Mouse (Mus musculus) intestine, embryonic 15.5 days (tissue): Measurements from ENCODE around the gene Phb. TPM values are rescaled to one million over a fixed set of nuclear protein-coding genes. Genes with fewer than 3 reads are reported as not detected.
A peak's percentile ranks its signal among the peaks of the same experiment; 100 is the strongest.

ENCODE experiments used
- ATAC-seq: fragments of 200-750 bp; cut with Nextera tagmentation; 2 replicates; pipeline ENCODE4 v1.8.0; 2017; ENCODE audit warnings: moderate TSS enrichment, moderate library complexity
- H3K27ac ChIP-seq: fragments of 300-500 bp; sonication (generic); 2 replicates; pipeline ENCODE4 v1.5.1; 2015; ENCODE audit warnings: mild to moderate bottlenecking, inconsistent platforms
- H3K27me3 ChIP-seq: fragments of 300-500 bp; sonication (generic); replicated peaks from 2 replicates; pipeline ENCODE4 v1.6.1; 2015; ENCODE audit warnings: inconsistent platforms
- H3K36me3 ChIP-seq: fragments of 300-500 bp; sonication (generic); 2 replicates; pipeline ENCODE4 v1.6.1; 2015; ENCODE audit warnings: inconsistent platforms
- H3K4me1 ChIP-seq: fragments of 300-500 bp; sonication (generic); replicated peaks from 2 replicates; pipeline ENCODE4 v1.6.1; 2015; ENCODE audit warnings: inconsistent platforms
- H3K4me2 ChIP-seq: fragments of 300-500 bp; sonication (generic); replicated peaks from 2 replicates; pipeline ENCODE4 v1.6.1; 2015; ENCODE audit warnings: mild to moderate bottlenecking, inconsistent platforms
- H3K4me3 ChIP-seq: fragments of 300-500 bp; sonication (generic); replicated peaks from 2 replicates; pipeline ENCODE4 v1.5.1; 2015; ENCODE audit warnings: inconsistent platforms
- H3K9ac ChIP-seq: fragments of 300-500 bp; sonication (generic); 2 replicates; pipeline ENCODE4 v1.6.1; 2015; ENCODE audit warnings: inconsistent platforms
- H3K9me3 ChIP-seq: fragments of 300-500 bp; sonication (generic); 2 replicates; pipeline ENCODE4 v1.6.1; 2016; ENCODE audit warnings: inconsistent platforms
- WGBS: fragments of 180-500 bp; shearing (Covaris S2); methylation state at CpG from one replicate; pipeline ENCODE4 v1.1.7; 2015; 5-methylcytosine and 5-hydroxymethylcytosine counted together
- polyA plus RNA-seq: library from polyadenylated mRNA; unstranded; fragments of >200 nt; fragmentation: Nextera tagmentation; extraction: Ambion mirVana; gene quantifications from 2 replicates; pipeline ENCODE4 v1.2.1, GENCODE M21; 2015

The Phb gene
- polyA plus RNA-seq, result 305 and 328 TPM in 2 replicates

GRCm38 (mm10) chr11:95666529-95667149 is at the start of gene Phb:
Gene Phb, plus strand, starts transcription at chr11:95666957.
- peaks cover 6% of the 10 kb centered on the region; the same call in 1 of the 2 replicates for H3K36me3 ChIP-seq
- peak; percentile 97 for ATAC-seq
- peak within 1 kb of the TSS; percentile 61 for H3K9ac ChIP-seq
- H3K27ac ChIP-seq, result peak within 1 kb of the TSS; percentile 54
- 1% methylated on average over 25 of the region's 25 CpGs for WGBS
- H3K4me1 ChIP-seq, result peaks cover 5% of the 10 kb centered on the region
- H3K27me3 ChIP-seq, result no peaks in the 10 kb centered on the region
- H3K4me2 ChIP-seq, result peak within 1 kb of the TSS; percentile 78
- H3K9me3 ChIP-seq, result no peaks in the 10 kb centered on the region
- H3K4me3 ChIP-seq, result peak within 1 kb of the TSS; percentile 66

DNA sequence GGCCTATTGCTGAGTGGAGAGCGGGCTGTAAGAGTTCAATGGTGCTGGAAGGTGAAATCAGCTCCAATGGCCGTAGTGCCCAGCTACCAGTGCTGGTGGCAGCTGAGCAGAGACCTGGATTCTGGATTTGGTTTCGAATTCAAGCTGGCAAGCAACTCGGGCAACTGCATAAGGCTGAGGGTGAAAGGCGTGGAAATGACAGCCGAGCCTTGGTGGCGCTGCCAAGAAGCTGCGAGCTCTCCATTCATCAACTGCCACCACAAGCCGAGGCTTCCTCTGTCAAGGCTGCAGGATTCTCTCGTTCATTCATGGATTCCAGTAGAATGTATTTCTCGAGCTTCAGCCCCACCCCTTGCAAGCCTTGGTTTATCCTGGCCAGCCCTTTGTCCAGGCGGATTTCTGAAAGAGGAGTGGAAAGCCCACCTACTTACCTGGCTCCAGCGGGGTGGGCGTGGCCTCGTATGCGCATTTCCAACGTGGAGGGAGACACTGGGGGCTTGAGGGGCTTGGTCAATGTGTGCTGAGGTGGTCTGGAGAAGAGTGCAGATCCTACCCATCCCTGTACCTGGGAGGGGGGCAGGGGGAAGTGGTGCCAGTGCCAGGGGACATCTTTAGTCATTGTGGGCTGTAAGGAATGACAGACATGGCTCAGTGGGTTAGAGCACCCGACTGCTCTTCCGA is 48.8 kb upstream of the Phb start:
- Histone ChIP-seq H3K4me3 (no peak overlapping the region), H3K9ac (no peak overlapping the region), H3K27ac (no peak overlapping the region), H3K36me3 (no peaks in the 10 kb centered on the region), H3K27me3 (peaks cover 3% of the 10 kb centered on the region; the same call in 1 of the 2 replicates), H3K4me2 (no peak overlapping the region), H3K4me1 (peaks cover 17% of the 10 kb centered on the region), H3K9me3 (no peaks in the 10 kb centered on the region)
- no peak for ATAC-seq
- 54% methylated on average over 19 of the region's 19 CpGs for WGBS

DNA sequence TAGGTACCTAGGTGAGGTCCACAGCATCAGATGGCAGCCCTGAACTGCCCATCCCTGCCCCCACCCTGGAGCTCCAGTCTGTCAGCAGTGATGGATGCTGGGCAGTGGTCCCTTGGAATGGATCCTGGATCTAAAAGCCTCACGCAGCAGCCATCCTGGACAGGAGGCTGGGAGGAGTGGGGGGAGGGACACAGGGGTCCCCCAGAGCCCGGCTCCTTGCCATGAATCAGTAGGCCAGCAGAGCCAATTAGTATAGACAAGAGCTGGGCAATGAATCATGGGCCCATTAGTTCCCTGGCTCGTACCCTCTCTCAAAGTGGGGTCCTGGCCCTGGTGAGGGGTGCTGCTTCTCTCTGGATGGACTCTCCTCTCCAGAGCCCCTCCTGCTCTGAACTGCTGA is 47.7 kb upstream of the Phb start:
- Histone ChIP-seq H3K9ac (no peak overlapping the region), H3K4me1 (peaks cover 18% of the 10 kb centered on the region), H3K27me3 (peaks cover 3% of the 10 kb centered on the region; the same call in 1 of the 2 replicates), H3K4me3 (no peak overlapping the region), H3K9me3 (no peaks in the 10 kb centered on the region), H3K36me3 (no peaks in the 10 kb centered on the region), H3K27ac (no peak overlapping the region), H3K4me2 (no peak overlapping the region)
- no peak for ATAC-seq
- 58% methylated on average over 3 of the region's 3 CpGs for WGBS

DNA sequence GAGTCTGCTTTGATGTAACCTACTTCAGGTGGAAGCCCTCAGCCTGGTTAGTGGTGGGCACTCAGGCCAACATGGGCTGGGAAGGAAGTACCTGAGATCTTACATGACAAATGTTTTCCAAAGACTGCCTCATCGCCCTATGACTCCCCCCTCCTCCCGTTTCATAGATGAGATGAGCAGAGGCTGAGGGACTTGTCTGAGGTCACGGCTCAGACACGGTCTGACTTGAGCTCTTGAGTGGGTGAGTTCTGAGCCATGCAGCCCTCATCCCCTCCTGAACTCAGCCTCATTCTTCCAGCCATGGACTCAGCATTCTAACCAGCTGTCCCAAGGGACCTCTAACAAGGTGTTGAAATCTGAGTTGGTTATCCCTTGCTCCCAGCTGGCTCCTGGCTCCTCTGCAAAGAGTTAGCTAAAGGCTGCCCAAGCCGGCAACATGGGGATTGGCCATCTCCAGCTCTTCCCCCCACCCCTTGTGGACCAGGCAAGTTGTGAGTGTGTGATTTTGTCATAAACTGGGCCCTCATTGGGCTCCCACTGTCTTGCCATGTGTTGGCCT is 46.8 kb upstream of the Phb start:
- ATAC-seq, result no peak
- no peak overlapping the region for H3K4me2 ChIP-seq
- H3K27ac ChIP-seq, result no peak overlapping the region
- WGBS, result 81% methylated on average over 5 of the region's 5 CpGs
- H3K27me3 ChIP-seq, result peaks cover 3% of the 10 kb centered on the region; the same call in 1 of the 2 replicates
- H3K4me3 ChIP-seq, result no peak overlapping the region
- H3K36me3 ChIP-seq, result no peaks in the 10 kb centered on the region
- H3K9ac ChIP-seq, result no peak overlapping the region
- H3K4me1 ChIP-seq, result peaks cover 18% of the 10 kb centered on the region
- H3K9me3 ChIP-seq, result no peaks in the 10 kb centered on the region

DNA sequence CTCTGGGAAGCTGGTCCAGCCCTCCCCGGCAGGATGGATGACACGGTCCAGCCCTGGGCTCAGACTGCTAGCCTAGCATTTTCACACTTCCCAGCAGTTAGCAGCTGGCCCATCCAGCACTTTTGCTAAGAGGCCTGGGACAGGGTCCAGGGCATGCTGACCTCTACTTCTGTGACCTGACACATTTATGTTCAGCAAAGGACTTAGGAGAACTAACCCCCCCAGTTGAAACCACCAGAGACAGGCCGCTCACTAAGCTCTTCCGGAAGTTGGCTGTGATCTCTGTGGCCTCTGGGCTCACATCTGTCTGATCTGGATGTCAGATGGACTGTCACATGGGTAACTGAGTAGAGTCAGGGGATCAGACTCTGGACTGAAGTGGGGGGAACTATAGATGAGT is 45.7 kb upstream of the Phb start:
- Histone ChIP-seq H3K27ac (peak overlapping the region; percentile 25; the same call in 1 of the 2 replicates), H3K4me3 (no peak overlapping the region), H3K9me3 (no peaks in the 10 kb centered on the region), H3K36me3 (no peaks in the 10 kb centered on the region), H3K4me1 (peaks cover 18% of the 10 kb centered on the region), H3K4me2 (no peak overlapping the region), H3K9ac (no peak overlapping the region), H3K27me3 (peaks cover 3% of the 10 kb centered on the region; the same call in 1 of the 2 replicates)
- WGBS, result 42% methylated on average over 4 of the region's 4 CpGs
- 0 out of 2 replicates have a peak, but pooled peaks have one; percentile 23 for ATAC-seq

DNA sequence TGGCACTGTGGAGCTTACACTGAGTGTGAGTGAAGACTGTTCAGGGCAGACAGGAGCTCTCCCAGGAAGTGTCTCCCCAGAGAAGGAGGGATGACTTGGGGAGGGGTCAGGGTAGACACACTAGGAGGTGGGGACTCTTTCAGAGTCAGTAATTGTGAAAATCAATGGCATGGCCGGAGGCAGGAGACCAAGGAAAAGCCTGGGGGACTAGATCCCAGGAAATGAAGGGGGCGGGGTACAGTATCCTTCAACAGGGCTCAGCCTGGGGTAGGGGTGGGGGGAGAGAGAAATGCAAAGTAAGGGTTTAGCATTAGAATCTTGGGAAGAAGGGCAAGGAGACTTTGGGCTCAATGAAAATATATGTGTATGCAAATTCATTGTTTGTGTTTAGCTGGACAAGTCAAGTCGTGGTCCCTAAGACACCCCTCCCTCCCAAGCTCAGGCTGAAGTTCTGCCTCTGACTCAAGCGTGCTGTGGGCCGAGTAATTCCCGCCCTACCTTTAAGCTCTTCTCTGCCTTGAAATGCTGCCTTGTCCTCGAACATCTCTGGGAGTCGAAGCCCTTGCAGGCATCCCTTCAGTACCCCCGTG is 45.1 kb upstream of the Phb start:
- WGBS, result 42% methylated on average over 9 of the region's 9 CpGs
- Histone ChIP-seq H3K4me1 (peaks cover 21% of the 10 kb centered on the region), H3K36me3 (no peaks in the 10 kb centered on the region), H3K4me3 (no peak overlapping the region), H3K27ac (peak overlapping the region; percentile 25; the same call in 1 of the 2 replicates), H3K4me2 (no peak overlapping the region), H3K9me3 (no peaks in the 10 kb centered on the region), H3K27me3 (peaks cover 3% of the 10 kb centered on the region; the same call in 1 of the 2 replicates), H3K9ac (no peak overlapping the region)
- ATAC-seq, result no peak

DNA sequence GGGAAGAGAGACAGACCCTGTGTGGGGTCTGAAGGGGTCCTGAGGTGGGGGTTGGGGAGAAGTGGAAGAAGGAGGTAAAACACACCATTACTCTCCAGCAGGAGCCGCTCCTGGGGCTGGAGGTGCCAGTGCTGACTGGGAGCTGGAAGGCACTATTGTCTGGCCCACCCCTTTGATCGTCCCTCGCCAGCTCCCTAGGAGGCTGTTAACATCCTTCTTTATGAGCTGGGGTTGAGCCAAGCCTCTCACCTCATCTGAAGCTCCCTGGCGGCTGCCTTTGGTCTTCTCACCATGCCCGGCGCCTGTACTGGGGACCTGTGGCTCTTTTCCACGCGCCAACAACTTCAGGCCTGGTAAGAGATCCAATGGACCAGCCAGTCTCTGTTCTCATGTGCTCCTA is 44.3 kb upstream of the Phb start:
- Histone ChIP-seq H3K9ac (no peak overlapping the region), H3K4me2 (no peak overlapping the region; the same call in 1 of the 2 replicates), H3K9me3 (no peaks in the 10 kb centered on the region), H3K4me3 (no peak overlapping the region), H3K36me3 (no peaks in the 10 kb centered on the region), H3K4me1 (peaks cover 22% of the 10 kb centered on the region), H3K27ac (peak overlapping the region; percentile 9; the same call in 1 of the 2 replicates), H3K27me3 (peaks cover 3% of the 10 kb centered on the region; the same call in 1 of the 2 replicates)
- no peak for ATAC-seq
- 47% methylated on average over 8 of the region's 8 CpGs for WGBS

- H3K36me3 ChIP-seq, result no peaks in the 10 kb centered on the region
- H3K27ac ChIP-seq, result 0 out of 2 replicates have a peak overlapping the region, but pooled peaks have one; percentile 36
- H3K4me2 ChIP-seq, result no peak overlapping the region
- 88% methylated on average over 6 of the region's 6 CpGs for WGBS
- H3K9ac ChIP-seq, result no peak overlapping the region
- no peaks in the 10 kb centered on the region for H3K9me3 ChIP-seq
- no peak overlapping the region for H3K4me3 ChIP-seq
- H3K27me3 ChIP-seq, result no peaks in the 10 kb centered on the region
- ATAC-seq, result no peak
- peaks cover 22% of the 10 kb centered on the region for H3K4me1 ChIP-seq
Measured at GRCm38 (mm10) chr11:95630558-95630957, 36.2 kb upstream of the Phb start.

GRCm38 (mm10) chr11:95631301-95631700 is 35.5 kb upstream of the Phb start:
- H3K4me2 ChIP-seq, result 0 out of 2 replicates have a peak overlapping the region, but pooled peaks have one; percentile 3
- no peak overlapping the region for H3K9ac ChIP-seq
- H3K27ac ChIP-seq, result peak overlapping the region; percentile 36; the same call in 1 of the 2 replicates
- ATAC-seq, result peak; percentile 58
- no peak overlapping the region for H3K4me3 ChIP-seq
- WGBS, result 30% methylated on average over 4 of the region's 4 CpGs
- H3K36me3 ChIP-seq, result no peaks in the 10 kb centered on the region
- no peaks in the 10 kb centered on the region for H3K9me3 ChIP-seq
- peaks cover 22% of the 10 kb centered on the region for H3K4me1 ChIP-seq
- no peaks in the 10 kb centered on the region for H3K27me3 ChIP-seq

- H3K4me3 ChIP-seq, result no peak overlapping the region
- no peak overlapping the region for H3K9ac ChIP-seq
- H3K27ac ChIP-seq, result peak overlapping the region; percentile 51; the same call in 1 of the 2 replicates
- no peaks in the 10 kb centered on the region for H3K27me3 ChIP-seq
- ATAC-seq, result 0 out of 2 replicates have a peak, but pooled peaks have one; percentile 16
- H3K4me2 ChIP-seq, result no peak overlapping the region
- H3K36me3 ChIP-seq, result no peaks in the 10 kb centered on the region
- whole genome bisulfite sequencing, result 73% methylated on average over 6 of the region's 6 CpGs
- H3K9me3 ChIP-seq, result no peaks in the 10 kb centered on the region
- H3K4me1 ChIP-seq, result peaks cover 18% of the 10 kb centered on the region
Measured at GRCm38 (mm10) chr11:95632474-95632873, 34.3 kb upstream of the Phb start.

DNA sequence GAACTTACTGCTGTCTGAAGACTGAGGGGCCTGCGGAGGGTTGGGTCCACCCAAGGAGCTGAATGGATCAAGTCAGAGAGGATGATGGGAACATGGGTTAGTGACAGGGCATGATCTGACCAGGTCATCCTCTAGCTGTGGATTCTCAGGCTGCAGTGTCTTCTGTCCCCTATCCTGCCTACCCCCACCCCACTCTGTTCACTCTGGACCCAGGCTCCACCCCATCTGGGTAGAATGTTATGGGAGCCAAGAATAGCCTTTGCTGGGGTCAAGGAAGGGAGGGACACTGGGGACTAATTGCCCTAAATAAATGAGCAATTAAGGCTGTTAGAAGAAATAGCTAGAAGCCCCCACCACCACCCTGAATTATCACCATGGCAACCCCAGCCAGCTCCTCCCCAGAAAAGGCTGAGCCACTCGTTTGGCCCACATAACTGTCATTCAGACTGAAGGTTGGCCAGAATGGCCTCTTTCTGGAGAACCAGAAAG is 33.2 kb upstream of the Phb start:
- no peak overlapping the region for H3K9ac ChIP-seq
- H3K9me3 ChIP-seq, result no peaks in the 10 kb centered on the region
- H3K27me3 ChIP-seq, result no peaks in the 10 kb centered on the region
- no peak overlapping the region for H3K4me2 ChIP-seq
- 0 out of 2 replicates have a peak, but pooled peaks have one; percentile 27 for ATAC-seq
- WGBS, result 69% methylated on average over 2 of the region's 2 CpGs
- no peaks in the 10 kb centered on the region for H3K36me3 ChIP-seq
- peak overlapping the region; percentile 32; the same call in 1 of the 2 replicates for H3K27ac ChIP-seq
- no peak overlapping the region for H3K4me3 ChIP-seq
- H3K4me1 ChIP-seq, result peaks cover 18% of the 10 kb centered on the region

- 8% methylated on average over 2 of the region's 2 CpGs for WGBS
- H3K27ac ChIP-seq, result no peak overlapping the region
- peaks cover 18% of the 10 kb centered on the region for H3K4me1 ChIP-seq
Measured at GRCm38 (mm10) chr11:95635030-95635429, 31.7 kb upstream of the Phb start.

More at GRCm38 (mm10) chr11:95635030-95635429, 31.7 kb upstream of the Phb start:
- Histone ChIP-seq H3K9ac (no peak overlapping the region), H3K4me2 (no peak overlapping the region), H3K4me3 (no peak overlapping the region), H3K36me3 (no peaks in the 10 kb centered on the region), H3K9me3 (no peaks in the 10 kb centered on the region), H3K27me3 (0 out of 2 replicates have a peak, but pooled peaks cover 3% of the 10 kb centered on the region)
- no peak for ATAC-seq
